Mouse (Mus musculus): ENCODE data around the gene Camsap1. TPM values are rescaled to one million over a fixed set of nuclear protein-coding genes. Genes with fewer than 3 reads are reported as not detected.

Gene Camsap1
- polyA plus RNA-seq, 1 experiment from 2014 or later, result 3.1 TPM

DNA sequence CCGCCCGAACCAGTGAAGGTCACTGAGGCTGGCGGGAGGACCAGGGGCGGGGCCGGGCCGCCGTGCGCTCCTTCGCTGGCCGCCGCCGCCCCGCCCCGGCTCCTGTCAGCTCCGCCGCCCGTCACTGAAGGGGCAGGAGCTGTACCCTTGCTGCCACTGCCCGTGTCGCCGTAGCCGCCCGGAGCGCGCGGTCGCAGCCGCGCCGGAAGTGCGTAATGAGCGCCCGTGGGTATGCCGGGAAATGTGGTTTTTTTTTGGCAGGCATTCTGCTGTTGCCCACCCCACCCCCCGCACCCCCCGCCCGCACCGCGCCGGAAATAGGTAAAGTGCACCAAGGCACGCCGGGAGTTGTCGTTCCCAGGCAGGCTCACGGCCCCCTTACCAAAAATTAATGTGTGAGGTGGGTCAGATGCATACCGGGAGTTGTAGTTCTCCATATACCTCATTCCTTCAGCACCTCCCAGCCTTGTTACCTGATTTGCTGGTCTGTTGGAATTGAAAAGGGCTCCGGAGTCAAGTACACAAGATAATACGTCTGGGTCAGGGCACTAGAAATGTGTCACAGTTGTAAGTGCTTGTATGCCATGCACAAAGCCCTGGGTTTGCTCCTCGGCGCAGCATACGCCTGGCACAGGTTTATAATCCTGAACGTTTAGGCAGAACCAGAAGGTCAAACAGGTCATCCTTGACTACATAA is 38.6 kb upstream of the Camsap1 start, which contains the start of gene Ubac1:
TSS of gene Ubac1 (minus strand) at position 187 of the 697 bp plus-strand sequence.
- DNase-seq, result peak; percentile 93
- Histone ChIP-seq H3K27me3 (ENCODE audit: insufficient read depth, low read length) (no peaks in the 10 kb centered on the region), H3K9me3 (ENCODE audit: low read length) (no peaks in the 10 kb centered on the region), H3K4me2 (ENCODE audit: low read depth, low read length) (peak within 1 kb of the TSS; percentile 89), H3K4me3 (ENCODE audit: low read depth, low read length) (peak within 1 kb of the TSS; percentile 90), H3K27ac (ENCODE audit: low read depth) (peak within 1 kb of the TSS; percentile 94), H3K36me3 (replicated peaks; ENCODE audit: insufficient read depth, low read length) (peaks cover 2% of the 10 kb centered on the region; the same call in 1 of the 2 replicates), H3K9ac (replicated peaks) (peak within 1 kb of the TSS; percentile 84), H3K4me1 (ENCODE audit: insufficient read depth) (peaks cover 16% of the 10 kb centered on the region)
- WGBS (ENCODE audit: insufficient replicate concordance), result 7% methylated on average over 42 of the region's 50 CpGs
- peak; percentile 95 for ATAC-seq
- no peak for TF ChIP-seq CTCF (IDR thresholded peaks at IDR 0.05; ENCODE audit: low read depth)
- no peak for TF ChIP-seq EP300 (IDR thresholded peaks at IDR 0.05; ENCODE audit: low read depth)

DNA sequence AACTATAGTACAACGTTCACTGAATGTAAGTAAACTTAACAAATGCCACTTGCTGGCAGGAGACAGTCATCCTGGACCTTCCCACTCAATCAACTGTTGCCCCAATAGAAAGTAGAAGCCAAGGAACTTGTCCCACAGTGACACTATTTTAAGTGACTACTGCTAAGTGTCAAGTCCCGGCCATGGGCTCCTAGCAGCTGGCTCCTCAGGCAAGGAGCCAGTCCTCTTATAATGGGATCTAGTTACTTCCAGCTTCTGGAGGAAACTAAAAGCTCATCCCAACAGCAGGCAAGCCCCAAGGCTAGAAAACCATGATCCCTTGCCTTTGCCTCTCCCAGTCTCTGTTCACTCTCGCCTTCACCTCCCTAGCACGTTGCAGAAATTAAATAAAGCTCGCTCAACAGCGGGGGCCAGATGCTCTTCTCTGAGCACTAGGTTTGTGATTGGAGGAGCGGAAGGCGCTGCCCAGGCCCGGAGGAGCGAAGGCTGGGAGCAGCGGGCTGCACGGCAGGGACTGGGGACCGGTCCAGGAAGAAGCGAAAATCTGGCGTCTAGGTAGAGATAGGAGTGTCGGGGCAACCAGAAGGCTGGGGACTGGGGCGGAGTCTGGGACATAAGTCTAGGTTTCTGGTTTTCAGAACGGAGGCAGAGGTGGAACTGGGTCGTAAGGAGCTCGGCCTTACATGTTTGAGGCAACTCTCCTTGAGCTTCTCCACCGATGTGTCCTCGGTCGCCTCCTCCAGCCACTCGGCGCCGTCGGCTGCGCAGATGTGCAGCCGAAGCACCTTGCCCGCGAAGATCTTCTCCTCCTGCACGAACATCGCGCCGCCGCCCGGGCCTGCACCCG is 37.9 kb upstream of the Camsap1 start:
- Histone ChIP-seq H3K36me3 (replicated peaks; ENCODE audit: insufficient read depth, low read length) (peaks cover 5% of the 10 kb centered on the region), H3K4me1 (ENCODE audit: insufficient read depth) (peaks cover 16% of the 10 kb centered on the region), H3K9ac (replicated peaks) (peak overlapping the region; percentile 84), H3K4me2 (ENCODE audit: low read depth, low read length) (peak overlapping the region; percentile 89), H3K4me3 (ENCODE audit: low read depth, low read length) (peak overlapping the region; percentile 90), H3K27ac (ENCODE audit: low read depth) (peak overlapping the region; percentile 94), H3K9me3 (ENCODE audit: low read length) (no peaks in the 10 kb centered on the region), H3K27me3 (ENCODE audit: insufficient read depth, low read length) (no peaks in the 10 kb centered on the region)
- no peak for TF ChIP-seq EP300 (IDR thresholded peaks at IDR 0.05; ENCODE audit: low read depth)
- no peak for TF ChIP-seq CTCF (IDR thresholded peaks at IDR 0.05; ENCODE audit: low read depth)
- under 1% methylated on average over 38 of the region's 38 CpGs for WGBS (ENCODE audit: insufficient replicate concordance)
- peak; percentile 60 for ATAC-seq
- DNase-seq, result peak; percentile 61

DNA sequence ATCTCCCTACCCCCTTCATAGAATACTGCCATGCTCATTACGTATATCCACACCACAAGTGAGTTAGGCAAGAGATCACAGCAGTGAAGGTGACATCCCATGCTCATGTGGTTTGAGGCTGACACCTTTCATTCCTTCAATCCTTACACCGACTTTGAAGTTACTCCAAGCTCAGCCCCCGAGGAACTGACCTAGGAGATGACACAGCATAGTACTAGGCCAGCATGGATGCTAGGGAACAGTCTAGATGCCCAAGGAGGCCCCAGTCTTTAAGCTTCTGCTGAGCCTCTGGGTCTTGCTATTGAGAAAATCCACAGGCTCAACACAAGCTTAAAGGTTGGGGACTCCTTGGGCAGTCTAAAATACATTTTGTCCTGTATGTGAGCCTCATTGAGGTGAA is 36.8 kb upstream of the Camsap1 start:
- ATAC-seq (no peak), DNase-seq (no peak)
- H3K36me3 ChIP-seq (replicated peaks; ENCODE audit: insufficient read depth, low read length), result peaks cover 15% of the 10 kb centered on the region
- TF ChIP-seq EP300 (IDR thresholded peaks at IDR 0.05; ENCODE audit: low read depth) (no peak), CTCF (IDR thresholded peaks at IDR 0.05; ENCODE audit: low read depth) (no peak)
- H3K27me3 ChIP-seq (ENCODE audit: insufficient read depth, low read length), result no peaks in the 10 kb centered on the region
- no peaks in the 10 kb centered on the region for H3K9me3 ChIP-seq (ENCODE audit: low read length)
- H3K4me3 ChIP-seq (ENCODE audit: low read depth, low read length), result peak overlapping the region; percentile 90
- WGBS (ENCODE audit: insufficient replicate concordance), result 51% methylated on average over 3 of the region's 3 CpGs
- peak overlapping the region; percentile 89 for H3K4me2 ChIP-seq (ENCODE audit: low read depth, low read length)
- H3K4me1 ChIP-seq (ENCODE audit: insufficient read depth), result peaks cover 18% of the 10 kb centered on the region
- H3K27ac ChIP-seq (ENCODE audit: low read depth), result peak overlapping the region; percentile 94; the same call in 1 of the 2 replicates
- H3K9ac ChIP-seq (replicated peaks), result peak overlapping the region; percentile 84

DNA sequence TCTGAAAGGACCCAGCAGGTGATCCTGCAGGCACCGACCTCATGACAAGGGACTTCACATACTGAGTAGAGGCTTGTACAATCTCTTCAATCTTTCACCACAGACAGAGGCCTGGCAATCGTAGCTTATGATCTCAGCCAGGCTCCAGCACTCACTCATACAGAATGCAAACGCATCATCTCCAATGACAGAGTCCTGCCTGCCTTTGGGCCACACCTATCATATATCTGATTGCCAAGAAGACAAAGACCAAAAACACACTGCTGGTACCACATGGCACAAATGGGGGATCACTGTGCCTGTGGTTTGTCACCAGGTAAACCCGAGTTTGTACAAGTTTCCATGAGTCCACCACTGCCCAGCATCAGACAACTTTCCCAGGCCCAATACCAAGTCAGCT is 34.2 kb upstream of the Camsap1 start:
- Histone ChIP-seq H3K27me3 (ENCODE audit: insufficient read depth, low read length) (no peaks in the 10 kb centered on the region), H3K36me3 (replicated peaks; ENCODE audit: insufficient read depth, low read length) (peaks cover 40% of the 10 kb centered on the region), H3K27ac (ENCODE audit: low read depth) (peak overlapping the region; percentile 94), H3K4me3 (ENCODE audit: low read depth, low read length) (peak overlapping the region; percentile 90), H3K4me1 (ENCODE audit: insufficient read depth) (peaks cover 25% of the 10 kb centered on the region), H3K9me3 (ENCODE audit: low read length) (no peaks in the 10 kb centered on the region), H3K4me2 (ENCODE audit: low read depth, low read length) (peak overlapping the region; percentile 89), H3K9ac (replicated peaks) (peak overlapping the region; percentile 84)
- whole genome bisulfite sequencing (ENCODE audit: insufficient replicate concordance), result 49% methylated on average over 4 of the region's 4 CpGs
- TF ChIP-seq CTCF (IDR thresholded peaks at IDR 0.05; ENCODE audit: low read depth) (no peak), EP300 (IDR thresholded peaks at IDR 0.05; ENCODE audit: low read depth) (no peak)
- no peak for ATAC-seq
- DNase-seq, result no peak

DNA sequence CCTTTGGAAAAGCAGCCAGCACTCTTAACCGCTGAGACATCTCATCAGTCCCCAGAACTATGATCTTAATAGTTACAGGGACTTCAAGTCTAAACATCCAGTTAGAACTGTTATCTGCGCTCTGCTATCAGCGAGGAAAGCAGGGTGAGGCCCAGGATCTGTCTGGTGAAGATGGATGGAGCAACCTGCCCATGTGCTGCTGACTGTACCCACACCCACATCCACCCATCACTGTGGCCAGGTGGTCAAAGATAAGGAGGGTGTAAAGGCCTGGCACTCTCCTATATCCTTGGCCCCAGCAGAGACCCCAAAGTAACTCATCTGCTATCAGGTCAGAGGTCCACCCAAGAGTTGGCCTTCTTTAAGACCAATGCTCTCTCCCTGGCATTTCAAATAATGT is 30.6 kb upstream of the Camsap1 start:
- no peaks in the 10 kb centered on the region for H3K9me3 ChIP-seq (ENCODE audit: low read length)
- peak overlapping the region; percentile 73 for H3K9ac ChIP-seq (replicated peaks)
- peak overlapping the region; percentile 51 for H3K4me3 ChIP-seq (ENCODE audit: low read depth, low read length)
- peak overlapping the region; percentile 67 for H3K4me2 ChIP-seq (ENCODE audit: low read depth, low read length)
- 51% methylated on average over 3 of the region's 3 CpGs for WGBS (ENCODE audit: insufficient replicate concordance)
- H3K27me3 ChIP-seq (ENCODE audit: insufficient read depth, low read length), result no peaks in the 10 kb centered on the region
- H3K4me1 ChIP-seq (ENCODE audit: insufficient read depth), result peaks cover 15% of the 10 kb centered on the region
- ATAC-seq (peak; percentile 99), DNase-seq (peak; percentile 73)
- TF ChIP-seq EP300 (IDR thresholded peaks at IDR 0.05; ENCODE audit: low read depth) (peak; percentile 99), CTCF (IDR thresholded peaks at IDR 0.05; ENCODE audit: low read depth) (no peak)
- H3K27ac ChIP-seq (ENCODE audit: low read depth), result peak overlapping the region; percentile 91
- H3K36me3 ChIP-seq (replicated peaks; ENCODE audit: insufficient read depth, low read length), result peaks cover 76% of the 10 kb centered on the region

DNA sequence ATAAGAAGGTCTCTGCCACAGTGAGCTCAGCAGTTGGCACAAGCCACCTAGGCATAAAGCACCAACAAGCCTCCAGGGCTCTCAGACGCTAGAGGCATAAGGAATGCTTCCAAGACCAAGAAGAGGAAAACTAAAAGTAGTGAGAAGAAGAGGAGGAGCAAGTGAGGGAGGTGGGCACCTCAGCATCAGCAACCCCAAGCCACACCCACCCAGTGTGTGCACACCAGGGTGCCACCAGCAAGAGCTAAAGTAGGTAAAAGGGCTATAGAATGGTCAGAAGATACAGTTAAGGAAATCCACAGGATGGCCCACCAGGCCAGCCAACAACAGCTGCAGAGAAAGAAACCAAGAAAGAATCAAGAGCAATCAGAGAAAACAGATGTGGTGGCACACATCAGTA is 28.3 kb upstream of the Camsap1 start:
- Histone ChIP-seq H3K4me3 (ENCODE audit: low read depth, low read length) (peak overlapping the region; percentile 51), H3K36me3 (replicated peaks; ENCODE audit: insufficient read depth, low read length) (peaks cover 96% of the 10 kb centered on the region), H3K27me3 (ENCODE audit: insufficient read depth, low read length) (no peaks in the 10 kb centered on the region), H3K27ac (ENCODE audit: low read depth) (no peak overlapping the region), H3K9me3 (ENCODE audit: low read length) (no peaks in the 10 kb centered on the region), H3K4me1 (ENCODE audit: insufficient read depth) (peaks cover 10% of the 10 kb centered on the region; the same call in 1 of the 2 replicates), H3K9ac (replicated peaks) (peak overlapping the region; percentile 73), H3K4me2 (ENCODE audit: low read depth, low read length) (peak overlapping the region; percentile 67)
- 83% methylated on average over 1 of the region's 1 CpGs for WGBS (ENCODE audit: insufficient replicate concordance)
- ATAC-seq (no peak), DNase-seq (no peak)
- TF ChIP-seq CTCF (IDR thresholded peaks at IDR 0.05; ENCODE audit: low read depth) (no peak), EP300 (IDR thresholded peaks at IDR 0.05; ENCODE audit: low read depth) (no peak)

All from liver, postnatal 0 days (tissue).